9 mouse cellular contexts compared by ENCODE assay signal in genomic region chr3:79568629-79569350, GRCm38 (mm10). TPM values are rescaled to one million over a fixed set of nuclear protein-coding genes. Genes with fewer than 3 reads are reported as not detected.
DNase-seq lines count a peak whose midpoint lies in the region; ATAC-seq and TF ChIP-seq lines count a peak whose summit lies in the region.
"Had no signal": no experiment of that assay in that cellular context is flagged by ENCODE, and none has a peak within 500 bp of the region (broad histone marks: within the 10 kb centered on the region; RNA-seq: fewer than 3 reads in every experiment).

No protein-coding gene starts in this region.

- DNase-seq in heart, postnatal 14 days: no peak
- no peak for DNase-seq in liver, postnatal 0 days
- no peak for DNase-seq in adrenal gland, postnatal 25 days
- no peak for DNase-seq in right cerebral cortex, adult 18-20 months
- DNase-seq in gastrocnemius, postnatal 4 days (ENCODE audit: low spot score in 2 of 2): no peak

- peak overlapping the region; percentile 80 for H3K27ac ChIP-seq in heart, embryonic 11.5 days (ENCODE audit: low read depth, low read length)
- H3K27ac ChIP-seq in forebrain, embryonic 16.5 days (ENCODE audit: low read length): peak overlapping the region; percentile 65; the same call in 1 of the 2 replicates
- peak overlapping the region; percentile 90 for H3K27ac ChIP-seq in liver, postnatal 0 days (ENCODE audit: low read depth)

- TF ChIP-seq EP300 in liver, postnatal 0 days (IDR thresholded peaks at IDR 0.05; ENCODE audit: low read depth): no peak

- no peak overlapping the region for H3K9ac ChIP-seq in heart, embryonic 11.5 days (ENCODE audit: low read depth, low read length)
- H3K9ac ChIP-seq in forebrain, embryonic 16.5 days (replicated peaks; ENCODE audit: low read depth, low read length): no peak overlapping the region
- H3K9ac ChIP-seq in liver, postnatal 0 days (replicated peaks): 0 out of 2 replicates have a peak overlapping the region, but pooled peaks have one; percentile 47

- no peaks in the 10 kb centered on the region for H3K36me3 ChIP-seq in heart, embryonic 11.5 days (ENCODE audit: control insufficient read depth, insufficient read depth, low read length)
- 0 out of 2 replicates have a peak, but pooled peaks cover 7% of the 10 kb centered on the region for H3K36me3 ChIP-seq in E14TG2a.4 (ENCODE audit: insufficient read depth, low read length)
- H3K36me3 ChIP-seq in forebrain, embryonic 16.5 days (ENCODE audit: control insufficient read depth, insufficient read depth): no peaks in the 10 kb centered on the region
- no peaks in the 10 kb centered on the region for H3K36me3 ChIP-seq in liver, postnatal 0 days (replicated peaks; ENCODE audit: insufficient read depth, low read length)

- peak overlapping the region; percentile 87; the same call in 1 of the 2 replicates for H3K4me3 ChIP-seq in heart, embryonic 11.5 days (ENCODE audit: low read depth, low read length)
- peak overlapping the region; percentile 92 for H3K4me3 ChIP-seq in E14TG2a.4 (replicated peaks; ENCODE audit: low read length)
- H3K4me3 ChIP-seq in forebrain, embryonic 16.5 days (replicated peaks; ENCODE audit: low read length): peak overlapping the region; percentile 93
- no peak overlapping the region; the same call in 1 of the 2 replicates for H3K4me3 ChIP-seq in liver, postnatal 0 days (ENCODE audit: low read depth, low read length)

- TF ChIP-seq CTCF in E14TG2a.4 (conservative IDR thresholded peaks at IDR 0.05; ENCODE audit: low read length): peak; percentile 47
- peak; percentile 47 for TF ChIP-seq CTCF in liver, postnatal 0 days (IDR thresholded peaks at IDR 0.05; ENCODE audit: low read depth)

- H3K4me1 ChIP-seq in heart, embryonic 11.5 days (ENCODE audit: control insufficient read depth, insufficient read depth, low read length): peaks cover 18% of the 10 kb centered on the region
- H3K4me1 ChIP-seq in E14TG2a.4 (replicated peaks; ENCODE audit: low read depth, low read length): peaks cover 48% of the 10 kb centered on the region
- peaks cover 17% of the 10 kb centered on the region for H3K4me1 ChIP-seq in forebrain, embryonic 16.5 days (replicated peaks; ENCODE audit: control insufficient read depth, insufficient read depth, low read length)
- peaks cover 22% of the 10 kb centered on the region for H3K4me1 ChIP-seq in liver, postnatal 0 days (ENCODE audit: insufficient read depth)

- ATAC-seq in heart, embryonic 11.5 days (replicated peaks; ENCODE audit: insufficient number of reproducible peaks, low FRiP score, low TSS enrichment): no peak
- ATAC-seq in forebrain, embryonic 16.5 days: no peak
- no peak for ATAC-seq in liver, postnatal 0 days

- H3K9me3 ChIP-seq in heart, embryonic 11.5 days (replicated peaks; ENCODE audit: control insufficient read depth, low read length): no peaks in the 10 kb centered on the region
- no peaks in the 10 kb centered on the region for H3K9me3 ChIP-seq in E14TG2a.4 (ENCODE audit: low read length)
- H3K9me3 ChIP-seq in forebrain, embryonic 16.5 days (ENCODE audit: control insufficient read depth, low read length): no peaks in the 10 kb centered on the region
- no peaks in the 10 kb centered on the region for H3K9me3 ChIP-seq in liver, postnatal 0 days (ENCODE audit: low read length)

- H3K4me2 ChIP-seq in heart, embryonic 11.5 days: peak overlapping the region; percentile 78
- H3K4me2 ChIP-seq in forebrain, embryonic 16.5 days (ENCODE audit: low read length): peak overlapping the region; percentile 93
- H3K4me2 ChIP-seq in liver, postnatal 0 days (ENCODE audit: low read depth, low read length): peak overlapping the region; percentile 88

- 90% methylated on average over 16 of the region's 16 CpGs for WGBS in heart, embryonic 11.5 days (ENCODE audit: insufficient replicate concordance)
- 84% methylated on average over 16 of the region's 16 CpGs for WGBS in forebrain, embryonic 16.5 days
- 83% methylated on average over 16 of the region's 16 CpGs for WGBS in liver, postnatal 0 days (ENCODE audit: insufficient replicate concordance)

- intact Hi-C loops in heart, postnatal 14 days (cut with DNase I): loop anchor here (5.0 kb wide), 1 partner anchor 51 kb away; no protein-coding TSS in a partner anchor

- no peaks in the 10 kb centered on the region for H3K27me3 ChIP-seq in heart, embryonic 11.5 days (ENCODE audit: control insufficient read depth, insufficient read depth, low read length)
- H3K27me3 ChIP-seq in E14TG2a.4 (ENCODE audit: insufficient read depth, low read length): no peaks in the 10 kb centered on the region
- H3K27me3 ChIP-seq in forebrain, embryonic 16.5 days (replicated peaks; ENCODE audit: control insufficient read depth, insufficient read depth, low read length): no peaks in the 10 kb centered on the region
- H3K27me3 ChIP-seq in liver, postnatal 0 days (ENCODE audit: insufficient read depth, low read length): no peaks in the 10 kb centered on the region
- H3K27me3 ChIP-seq: Patski had no signal

RNA-seq across cellular contexts. Expression of gene Fnip2, which starts 1.2 kb away (rescaled TPM):
- 5.0 and 6.2 TPM in 2 replicates for polyA plus RNA-seq in heart, embryonic 11.5 days (2014; fragmentation: Nextera tagmentation; extraction: Ambion mirVana)
- 10 to 100 TPM; 13.9 to 15.9 TPM for total RNA-seq in heart, postnatal 14 days (2021)
- 4.0 and 5.7 TPM in 2 replicates for polyA plus RNA-seq in forebrain, embryonic 16.5 days (2015; fragmentation: Nextera tagmentation; extraction: Ambion mirVana)
- polyA plus RNA-seq in liver, postnatal 0 days (2015; fragmentation: Nextera tagmentation; extraction: Ambion mirVana): 2.4 and 3.0 TPM in 2 replicates
- 7.7 and 8.6 TPM in 2 replicates for total RNA-seq in adrenal gland, postnatal 25 days (2021)
- total RNA-seq in gastrocnemius, postnatal 4 days (2021): 10 to 100 TPM; 10.3 to 10.6 TPM

RNA-seq across cellular contexts. Expression of gene Ppid, which starts 22.4 kb away (rescaled TPM):
- polyA plus RNA-seq in heart, embryonic 11.5 days (2014; fragmentation: Nextera tagmentation; extraction: Ambion mirVana): 130 and 133 TPM in 2 replicates
- total RNA-seq in heart, postnatal 14 days (2021): 10 to 100 TPM; 35.2 to 39.8 TPM
- polyA plus RNA-seq in forebrain, embryonic 16.5 days (2015; fragmentation: Nextera tagmentation; extraction: Ambion mirVana): 161 and 169 TPM in 2 replicates
- 31.5 and 36.6 TPM in 2 replicates for polyA plus RNA-seq in liver, postnatal 0 days (2015; fragmentation: Nextera tagmentation; extraction: Ambion mirVana)
- 55.7 and 62.3 TPM in 2 replicates for total RNA-seq in adrenal gland, postnatal 25 days (2021)
- total RNA-seq in gastrocnemius, postnatal 4 days (2021): 10 to 100 TPM; 41.1 to 42.5 TPM
